Mouse (Mus musculus): ENCODE measurements around the gene Pmp22.

GRCm38 (mm10) chr11:63146601-63147000, 17.8 kb downstream of the Pmp22 start:
- TF ChIP-seq POLR2A (IDR thresholded peaks at IDR 0.05; ENCODE audit: low read depth, low read length) (no peak), CTCF (conservative IDR thresholded peaks at IDR 0.05; ENCODE audit: insufficient read depth, insufficient read length, low read depth, low read length) (no peak)

Data from kidney, adult 2 months (tissue).